Mouse (Mus musculus) lung, adult 2 months (tissue): Measurements from ENCODE around the gene Shc4.

Source experiments
- CTCF ChIP-seq: fragments of 200-500 bp; IDR thresholded peaks from 2 replicates; pipeline ENCODE4 v1.5.1; 2011; ENCODE audit warnings: mild to moderate bottlenecking, low read length, control low read depth; ENCODE audit not compliant: insufficient read depth
- POLR2A ChIP-seq: fragments of 200-500 bp; IDR thresholded peaks from 2 replicates; pipeline ENCODE4 v1.6.1; 2011; ENCODE audit warnings: low read depth, mild to moderate bottlenecking, control low read depth, low read length, borderline replicate concordance; ENCODE audit errors: extremely low read depth

DNA sequence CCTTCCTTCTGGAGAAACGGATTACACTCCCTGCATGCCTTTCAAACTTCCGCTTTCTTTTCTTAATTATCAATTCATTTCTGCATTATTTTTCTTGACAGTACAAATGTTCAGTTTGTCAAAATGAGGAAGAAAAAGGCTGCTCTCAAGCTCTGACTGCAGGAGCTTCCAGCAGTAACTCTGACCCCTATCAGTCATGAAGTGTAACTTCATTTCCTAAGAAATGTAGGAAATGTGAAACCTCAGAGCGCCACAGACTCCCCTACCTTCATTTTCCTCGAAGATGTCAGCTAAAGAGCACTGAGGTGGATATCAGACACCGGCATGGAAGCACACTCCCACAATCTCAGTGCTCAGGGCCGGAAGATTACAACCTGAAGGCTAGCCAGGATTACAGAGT lies 129.9 kb downstream of the Shc4 start:
- TF ChIP-seq POLR2A (no peak), CTCF (no peak)
